Mouse (Mus musculus): ENCODE measurements around the gene Gm2115. TPM values are rescaled to one million over a fixed set of nuclear protein-coding genes. Genes with fewer than 3 reads are reported as not detected.

The Gm2115 gene
- polyA plus RNA-seq, 1 experiment from 2014 or later = 0.82 TPM

GRCm38 (mm10) chr7:84551472-84551871 is 22.7 kb downstream of the Gm2115 start:
- Histone ChIP-seq H3K4me1 (replicated peaks; ENCODE audit: control insufficient read depth, insufficient read depth, low read length) (no peaks in the 10 kb centered on the region), H3K4me2 (replicated peaks; ENCODE audit: low read depth) (no peak overlapping the region), H3K9me3 (ENCODE audit: control insufficient read depth) (no peaks in the 10 kb centered on the region), H3K9ac (ENCODE audit: low read depth, low read length) (no peak overlapping the region), H3K4me3 (ENCODE audit: low read depth, low read length) (no peak overlapping the region), H3K27me3 (replicated peaks; ENCODE audit: control insufficient read depth, insufficient read depth, low read length) (no peaks in the 10 kb centered on the region), H3K36me3 (ENCODE audit: control insufficient read depth, insufficient read depth) (no peaks in the 10 kb centered on the region), H3K27ac (ENCODE audit: low read depth, low read length) (no peak overlapping the region)
- no peak for ATAC-seq
- no peak for TF ChIP-seq CTCF (IDR thresholded peaks at IDR 0.05; ENCODE audit: low read depth)
- WGBS = 82% methylated on average over 2 of the region's 2 CpGs

GRCm38 (mm10) chr7:84555294-84555693 is 26.5 kb downstream of the Gm2115 start:
- no peak overlapping the region for H3K4me3 ChIP-seq (ENCODE audit: low read depth, low read length)
- WGBS = 48% methylated on average over 3 of the region's 3 CpGs
- H3K27me3 ChIP-seq (replicated peaks; ENCODE audit: control insufficient read depth, insufficient read depth, low read length) = no peaks in the 10 kb centered on the region
- no peak overlapping the region for H3K4me2 ChIP-seq (replicated peaks; ENCODE audit: low read depth)
- no peak for ATAC-seq
- no peaks in the 10 kb centered on the region for H3K4me1 ChIP-seq (replicated peaks; ENCODE audit: control insufficient read depth, insufficient read depth, low read length)
- H3K9ac ChIP-seq (ENCODE audit: low read depth, low read length) = no peak overlapping the region
- no peak for TF ChIP-seq CTCF (IDR thresholded peaks at IDR 0.05; ENCODE audit: low read depth)
- no peaks in the 10 kb centered on the region for H3K9me3 ChIP-seq (ENCODE audit: control insufficient read depth)
- H3K36me3 ChIP-seq (ENCODE audit: control insufficient read depth, insufficient read depth) = no peaks in the 10 kb centered on the region
- no peak overlapping the region for H3K27ac ChIP-seq (ENCODE audit: low read depth, low read length)

- H3K4me3 ChIP-seq (ENCODE audit: low read depth, low read length) = no peak overlapping the region
- no peak overlapping the region for H3K4me2 ChIP-seq (replicated peaks; ENCODE audit: low read depth)
- H3K4me1 ChIP-seq (replicated peaks; ENCODE audit: control insufficient read depth, insufficient read depth, low read length) = no peaks in the 10 kb centered on the region
- WGBS = 85% methylated on average over 3 of the region's 3 CpGs
- ATAC-seq = no peak
- H3K9me3 ChIP-seq (ENCODE audit: control insufficient read depth) = no peaks in the 10 kb centered on the region
- no peaks in the 10 kb centered on the region for H3K27me3 ChIP-seq (replicated peaks; ENCODE audit: control insufficient read depth, insufficient read depth, low read length)
- no peak overlapping the region for H3K27ac ChIP-seq (ENCODE audit: low read depth, low read length)
- H3K9ac ChIP-seq (ENCODE audit: low read depth, low read length) = no peak overlapping the region
- H3K36me3 ChIP-seq (ENCODE audit: control insufficient read depth, insufficient read depth) = no peaks in the 10 kb centered on the region
- no peak for TF ChIP-seq CTCF (IDR thresholded peaks at IDR 0.05; ENCODE audit: low read depth)
These were observed 28.6 kb downstream of the Gm2115 start for GRCm38 (mm10) chr7:84557332-84557731.

DNA sequence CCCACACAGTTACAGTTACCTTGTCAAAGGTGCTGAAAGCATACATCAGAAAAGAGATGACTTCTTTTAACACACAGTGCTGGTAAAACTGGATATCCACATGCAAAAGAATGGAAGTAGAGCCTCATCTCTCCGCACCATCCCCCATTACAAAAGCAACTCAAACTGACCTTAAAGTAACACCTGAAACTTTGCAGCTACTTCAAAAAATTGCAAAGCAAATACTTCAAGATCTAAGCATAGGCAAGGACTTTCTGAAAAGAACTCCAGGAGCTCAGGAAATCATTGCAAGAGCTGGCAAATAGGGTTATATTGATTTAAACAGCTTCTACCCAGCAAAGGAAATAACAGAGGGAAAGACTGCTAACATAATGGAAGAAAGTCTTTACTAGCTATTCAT is 31.7 kb downstream of the Gm2115 start:
- Histone ChIP-seq H3K27ac (ENCODE audit: low read depth, low read length) (no peak overlapping the region), H3K9ac (ENCODE audit: low read depth, low read length) (no peak overlapping the region), H3K4me1 (replicated peaks; ENCODE audit: control insufficient read depth, insufficient read depth, low read length) (no peaks in the 10 kb centered on the region), H3K36me3 (ENCODE audit: control insufficient read depth, insufficient read depth) (no peaks in the 10 kb centered on the region), H3K4me3 (ENCODE audit: low read depth, low read length) (no peak overlapping the region), H3K9me3 (ENCODE audit: control insufficient read depth) (no peaks in the 10 kb centered on the region), H3K27me3 (replicated peaks; ENCODE audit: control insufficient read depth, insufficient read depth, low read length) (no peaks in the 10 kb centered on the region), H3K4me2 (replicated peaks; ENCODE audit: low read depth) (no peak overlapping the region)
- WGBS = 98% methylated on average over 1 of the region's 1 CpGs
- no peak for TF ChIP-seq CTCF (IDR thresholded peaks at IDR 0.05; ENCODE audit: low read depth)
- ATAC-seq = no peak

- no peak for TF ChIP-seq CTCF (IDR thresholded peaks at IDR 0.05; ENCODE audit: low read depth)
- H3K36me3 ChIP-seq (ENCODE audit: control insufficient read depth, insufficient read depth) = no peaks in the 10 kb centered on the region
- H3K4me2 ChIP-seq (replicated peaks; ENCODE audit: low read depth) = no peak overlapping the region
- no peak overlapping the region for H3K4me3 ChIP-seq (ENCODE audit: low read depth, low read length)
- H3K27me3 ChIP-seq (replicated peaks; ENCODE audit: control insufficient read depth, insufficient read depth, low read length) = no peaks in the 10 kb centered on the region
- no peak overlapping the region for H3K27ac ChIP-seq (ENCODE audit: low read depth, low read length)
- H3K4me1 ChIP-seq (replicated peaks; ENCODE audit: control insufficient read depth, insufficient read depth, low read length) = no peaks in the 10 kb centered on the region
- 78% methylated on average over 3 of the region's 3 CpGs for WGBS
- H3K9me3 ChIP-seq (ENCODE audit: control insufficient read depth) = no peaks in the 10 kb centered on the region
- no peak overlapping the region for H3K9ac ChIP-seq (ENCODE audit: low read depth, low read length)
- ATAC-seq = no peak
These were observed 35.5 kb downstream of the Gm2115 start for GRCm38 (mm10) chr7:84564236-84564635.

GRCm38 (mm10) chr7:84566200-84566599 is 37.4 kb downstream of the Gm2115 start:
- no peak for TF ChIP-seq CTCF (IDR thresholded peaks at IDR 0.05; ENCODE audit: low read depth)
- Histone ChIP-seq H3K27me3 (replicated peaks; ENCODE audit: control insufficient read depth, insufficient read depth, low read length) (no peaks in the 10 kb centered on the region), H3K9ac (ENCODE audit: low read depth, low read length) (no peak overlapping the region), H3K4me1 (replicated peaks; ENCODE audit: control insufficient read depth, insufficient read depth, low read length) (no peaks in the 10 kb centered on the region), H3K36me3 (ENCODE audit: control insufficient read depth, insufficient read depth) (no peaks in the 10 kb centered on the region), H3K4me2 (replicated peaks; ENCODE audit: low read depth) (no peak overlapping the region), H3K27ac (ENCODE audit: low read depth, low read length) (no peak overlapping the region), H3K4me3 (ENCODE audit: low read depth, low read length) (no peak overlapping the region), H3K9me3 (ENCODE audit: control insufficient read depth) (no peaks in the 10 kb centered on the region)
- WGBS = 71% methylated on average over 6 of the region's 6 CpGs
- no peak for ATAC-seq

DNA sequence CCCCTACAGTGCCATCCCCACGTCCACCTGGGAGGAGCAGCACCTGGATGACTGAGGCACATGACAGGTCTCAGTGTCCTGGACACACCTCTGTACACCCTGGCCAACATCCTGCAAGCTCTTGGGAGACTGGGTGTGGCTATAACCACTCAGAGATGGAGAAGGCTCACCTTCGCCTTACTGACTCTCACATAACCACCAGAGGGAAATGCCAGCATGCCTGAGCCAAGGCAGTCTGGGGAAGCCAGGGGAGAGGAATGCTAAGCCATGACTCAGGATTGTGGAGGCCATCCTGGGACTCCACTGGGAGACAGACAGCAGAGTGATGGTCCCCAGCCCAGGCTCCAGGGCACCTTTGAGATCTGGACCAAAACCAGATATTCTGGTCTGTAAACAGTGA is 48.3 kb downstream of the Gm2115 start:
- Histone ChIP-seq H3K9me3 (ENCODE audit: control insufficient read depth) (no peaks in the 10 kb centered on the region), H3K9ac (ENCODE audit: low read depth, low read length) (no peak overlapping the region), H3K36me3 (ENCODE audit: control insufficient read depth, insufficient read depth) (no peaks in the 10 kb centered on the region), H3K27ac (ENCODE audit: low read depth, low read length) (no peak overlapping the region), H3K4me2 (replicated peaks; ENCODE audit: low read depth) (no peak overlapping the region), H3K4me3 (ENCODE audit: low read depth, low read length) (no peak overlapping the region), H3K4me1 (replicated peaks; ENCODE audit: control insufficient read depth, insufficient read depth, low read length) (no peaks in the 10 kb centered on the region), H3K27me3 (replicated peaks; ENCODE audit: control insufficient read depth, insufficient read depth, low read length) (no peaks in the 10 kb centered on the region)
- TF ChIP-seq CTCF (IDR thresholded peaks at IDR 0.05; ENCODE audit: low read depth) = no peak
- ATAC-seq = no peak
- 76% methylated on average over 2 of the region's 2 CpGs for WGBS

Measured in intestine, postnatal 0 days (tissue).